Mouse (Mus musculus) MEL (cell line): ENCODE measurements around the gene Ddx28. TPM values are rescaled to one million over a fixed set of nuclear protein-coding genes. Genes with fewer than 3 reads are reported as not detected.

Experiments
- DNase-seq: peaks from one replicate; pipeline ENCODE4 v3.0.0; 2011; ENCODE audit warnings: low read depth, low spot score
- H3K27ac ChIP-seq: 2 replicates; pipeline ENCODE4 v1.5.1; 2012; ENCODE audit warnings: low read depth, mild to moderate bottlenecking, control low read depth, low read length, moderate library complexity; ENCODE audit not compliant: control insufficient read depth
- H3K27me3 ChIP-seq, 2 experiments: fragments of 150-350 bp in 1 of 2; sonication (generic) in 1 of 2; 2 replicates each; pipeline ENCODE4 v1.6.1; 2012; ENCODE audit warnings: low read length in 2 of 2, mild to moderate bottlenecking in 2 of 2, improper control_type of control experiment in 1 of 2, moderate library complexity in 1 of 2; ENCODE audit not compliant: insufficient read depth in 2 of 2, control insufficient read depth in 1 of 2
- H3K36me3 ChIP-seq, 2 experiments: 2 replicates each; pipeline ENCODE4 v1.6.1; 2012 to 2014; ENCODE audit warnings: low read length in 2 of 2, improper control_type of control experiment in 1 of 2, inconsistent platforms in 1 of 2, mild to moderate bottlenecking in 1 of 2; ENCODE audit not compliant: insufficient read depth in 2 of 2, control insufficient read depth in 1 of 2
- H3K4me1 ChIP-seq, 2 experiments: fragments of 150-350 bp in 1 of 2; sonication (generic) in 1 of 2; 2 replicates each; pipeline ENCODE4 v1.6.1; 2012; ENCODE audit warnings: low read length in 2 of 2, improper control_type of control experiment in 1 of 2, mild to moderate bottlenecking in 1 of 2; ENCODE audit not compliant: insufficient read depth in 2 of 2, control insufficient read depth in 1 of 2
- H3K4me3 ChIP-seq, 2 experiments: fragments of 150-350 bp in 1 of 2; sonication (generic) in 1 of 2; 2 replicates each; pipeline ENCODE4 v1.5.1; 2012; ENCODE audit warnings: low read depth in 2 of 2, low read length in 2 of 2, mild to moderate bottlenecking in 2 of 2, moderate library complexity in 2 of 2, control low read depth in 1 of 2, improper control_type of control experiment in 1 of 2; ENCODE audit not compliant: control insufficient read depth in 1 of 2, insufficient read depth in 1 of 2
- H3K79me2 ChIP-seq: 2 replicates; pipeline ENCODE4 v1.6.1; 2012; ENCODE audit warnings: mild to moderate bottlenecking, low read length, moderate library complexity; ENCODE audit not compliant: control insufficient read depth, poor library complexity, insufficient read depth
- H3K9ac ChIP-seq: 2 replicates; pipeline ENCODE4 v1.6.1; 2012; ENCODE audit warnings: low read depth, mild to moderate bottlenecking, control low read depth, low read length, moderate library complexity; ENCODE audit not compliant: control insufficient read depth, poor library complexity, severe bottlenecking
- H3K9me3 ChIP-seq: fragments of 150-350 bp; sonication (generic); replicated peaks from 2 replicates; pipeline ENCODE4 v1.6.1; 2012; ENCODE audit warnings: mild to moderate bottlenecking, low read length, improper control_type of control experiment, moderate library complexity; ENCODE audit not compliant: insufficient read depth
- BHLHE40 ChIP-seq: IDR thresholded peaks from 2 replicates; pipeline ENCODE4 v1.6.1; 2012; ENCODE audit warnings: low read depth, mild to moderate bottlenecking, inconsistent platforms, low read length, improper control_type of control experiment, borderline replicate concordance
- CHD1 ChIP-seq: IDR thresholded peaks from 2 replicates; pipeline ENCODE4 v1.6.1; 2012; ENCODE audit warnings: low read depth, mild to moderate bottlenecking, inconsistent platforms, low read length, improper control_type of control experiment
- CHD2 ChIP-seq: IDR thresholded peaks from 2 replicates; pipeline ENCODE4 v1.6.1; 2011; ENCODE audit warnings: low read length, improper control_type of control experiment
- CTCF ChIP-seq, 3 experiments: IDR thresholded peaks in 2 of 3; conservative IDR thresholded peaks in 1 of 3; 2 replicates each; pipeline ENCODE4 v1.5.1; 2011 to 2012; ENCODE audit warnings: low read length in 3 of 3, low read depth in 2 of 3, mild to moderate bottlenecking in 2 of 3, improper control_type of control experiment in 1 of 3, inconsistent platforms in 1 of 3, mixed read lengths in 1 of 3, moderate library complexity in 1 of 3; ENCODE audit not compliant: control insufficient read depth in 1 of 3, insufficient read depth in 1 of 3, poor library complexity in 1 of 3, severe bottlenecking in 1 of 3
- E2F4 ChIP-seq: IDR thresholded peaks from 2 replicates; pipeline ENCODE4 v1.6.1; 2011; ENCODE audit warnings: low read depth, low read length, improper control_type of control experiment, borderline replicate concordance
- ELF1 ChIP-seq: IDR thresholded peaks from 2 replicates; pipeline ENCODE4 v1.6.1; 2014; ENCODE audit warnings: low read depth, mild to moderate bottlenecking, inconsistent platforms, low read length, improper control_type of control experiment, moderate library complexity
- EP300 ChIP-seq, 2 experiments: IDR thresholded peaks; 2 replicates each; pipeline ENCODE4 v1.6.1; 2011; ENCODE audit warnings: improper control_type of control experiment in 2 of 2, low read length in 2 of 2, low read depth in 1 of 2, mild to moderate bottlenecking in 1 of 2
- ETS1 ChIP-seq: IDR thresholded peaks from 2 replicates; pipeline ENCODE4 v1.6.1; 2012; ENCODE audit warnings: low read depth, mild to moderate bottlenecking, inconsistent platforms, low read length, improper control_type of control experiment, moderate library complexity
- GABPA ChIP-seq: IDR thresholded peaks from 2 replicates; pipeline ENCODE4 v1.6.1; 2012; ENCODE audit warnings: low read depth, mild to moderate bottlenecking, inconsistent platforms, low read length, improper control_type of control experiment, moderate library complexity
- GATA1 ChIP-seq: IDR thresholded peaks from 2 replicates; pipeline ENCODE4 v1.6.1; 2011; ENCODE audit warnings: low read depth, low read length, improper control_type of control experiment
- HCFC1 ChIP-seq: IDR thresholded peaks from 2 replicates; pipeline ENCODE4 v1.6.1; 2012; ENCODE audit warnings: low read depth, mild to moderate bottlenecking, inconsistent platforms, low read length, improper control_type of control experiment, moderate library complexity
- JUND ChIP-seq: IDR thresholded peaks from 2 replicates; pipeline ENCODE4 v1.6.1; 2011; ENCODE audit warnings: low read depth, mild to moderate bottlenecking, improper control_type of control experiment, low read length
- KAT2A ChIP-seq: conservative IDR thresholded peaks from 2 replicates; pipeline ENCODE4 v1.6.1; 2012; ENCODE audit warnings: low read depth, low read length, improper control_type of control experiment, inconsistent platforms
- MAFK ChIP-seq: IDR thresholded peaks from 2 replicates; pipeline ENCODE4 v1.6.1; 2011; ENCODE audit warnings: low read depth, mild to moderate bottlenecking, low read length, improper control_type of control experiment, borderline replicate concordance
- MAX ChIP-seq: IDR thresholded peaks from 2 replicates; pipeline ENCODE4 v1.6.1; 2011; ENCODE audit warnings: low read length, improper control_type of control experiment
- MAZ ChIP-seq: IDR thresholded peaks from 2 replicates; pipeline ENCODE4 v1.6.1; 2012; ENCODE audit warnings: low read depth, mild to moderate bottlenecking, inconsistent platforms, low read length, improper control_type of control experiment
- MXI1 ChIP-seq: IDR thresholded peaks from 2 replicates; pipeline ENCODE4 v1.6.1; 2011; ENCODE audit warnings: mild to moderate bottlenecking, low read depth, low read length, improper control_type of control experiment
- MYB ChIP-seq: IDR thresholded peaks from 2 replicates; pipeline ENCODE4 v1.6.1; 2011; ENCODE audit warnings: mild to moderate bottlenecking, low read depth, low read length, improper control_type of control experiment
- MYC ChIP-seq: IDR thresholded peaks from 2 replicates; pipeline ENCODE4 v1.6.1; 2011; ENCODE audit warnings: low read depth, mild to moderate bottlenecking, low read length, improper control_type of control experiment, moderate library complexity
- NELFE ChIP-seq: IDR thresholded peaks from 2 replicates; pipeline ENCODE4 v1.6.1; 2011; ENCODE audit warnings: low read depth, low read length, improper control_type of control experiment
- NRF1 ChIP-seq: IDR thresholded peaks from 2 replicates; pipeline ENCODE4 v1.6.1; 2014; ENCODE audit warnings: low read depth, mild to moderate bottlenecking, inconsistent platforms, low read length, improper control_type of control experiment, moderate library complexity; ENCODE audit not compliant: poor library complexity, insufficient read depth, severe bottlenecking
- POLR2A ChIP-seq, 2 experiments: IDR thresholded peaks; 2 replicates each; pipeline ENCODE4 v1.6.1; 2011 to 2012; ENCODE audit warnings: low read length in 2 of 2, mild to moderate bottlenecking in 2 of 2, control low read depth in 1 of 2, improper control_type of control experiment in 1 of 2, low read depth in 1 of 2, moderate library complexity in 1 of 2; ENCODE audit not compliant: control insufficient read depth in 1 of 2, insufficient read depth in 1 of 2, poor library complexity in 1 of 2
- POLR2AphosphoS2 ChIP-seq: IDR thresholded peaks from 2 replicates; pipeline ENCODE4 v1.6.1; 2011; ENCODE audit warnings: low read length, improper control_type of control experiment
- POLR2AphosphoS5 ChIP-seq: IDR thresholded peaks from 2 replicates; pipeline ENCODE4 v1.6.1; 2012; ENCODE audit warnings: low read depth, borderline replicate concordance, mild to moderate bottlenecking, inconsistent platforms, low read length, moderate library complexity, mixed read lengths
- RAD21 ChIP-seq: IDR thresholded peaks from 2 replicates; pipeline ENCODE4 v1.6.1; 2011; ENCODE audit warnings: mild to moderate bottlenecking, low read depth, low read length, improper control_type of control experiment
- RCOR1 ChIP-seq: IDR thresholded peaks from 2 replicates; pipeline ENCODE4 v1.6.1; 2012; ENCODE audit warnings: low read depth, mild to moderate bottlenecking, inconsistent platforms, low read length, improper control_type of control experiment
- SMC3 ChIP-seq: IDR thresholded peaks from 2 replicates; pipeline ENCODE4 v1.6.1; 2011; ENCODE audit warnings: low read depth, low read length, improper control_type of control experiment
- TAL1 ChIP-seq: IDR thresholded peaks from 2 replicates; pipeline ENCODE4 v1.6.1; 2012; ENCODE audit warnings: mild to moderate bottlenecking, inconsistent platforms, low read length, moderate library complexity, mixed read lengths
- TCF12 ChIP-seq: IDR thresholded peaks from 2 replicates; pipeline ENCODE4 v1.6.1; 2014; ENCODE audit warnings: low read depth, mild to moderate bottlenecking, inconsistent platforms, low read length, improper control_type of control experiment, moderate library complexity
- UBTF ChIP-seq: IDR thresholded peaks from 2 replicates; pipeline ENCODE4 v1.6.1; 2012; ENCODE audit warnings: low read depth, mild to moderate bottlenecking, inconsistent platforms, low read length, improper control_type of control experiment, moderate library complexity, borderline replicate concordance; ENCODE audit not compliant: insufficient read depth
- USF1 ChIP-seq: IDR thresholded peaks from 2 replicates; pipeline ENCODE4 v1.6.1; 2014; ENCODE audit warnings: low read depth, mild to moderate bottlenecking, inconsistent platforms, low read length, improper control_type of control experiment, moderate library complexity
- USF2 ChIP-seq, 2 experiments: IDR thresholded peaks; 2 replicates each; pipeline ENCODE4 v1.6.1; 2011 to 2012; ENCODE audit warnings: improper control_type of control experiment in 2 of 2, low read length in 2 of 2, borderline replicate concordance in 1 of 2, inconsistent platforms in 1 of 2, low read depth in 1 of 2, mild to moderate bottlenecking in 1 of 2; ENCODE audit not compliant: insufficient read depth in 1 of 2
- ZKSCAN1 ChIP-seq: IDR thresholded peaks from 2 replicates; pipeline ENCODE4 v1.6.1; 2012; ENCODE audit warnings: low read depth, mild to moderate bottlenecking, inconsistent platforms, low read length, improper control_type of control experiment, moderate library complexity
- ZMIZ1 ChIP-seq: IDR thresholded peaks from 2 replicates; pipeline ENCODE4 v1.6.1; 2012; ENCODE audit warnings: low read depth, mild to moderate bottlenecking, inconsistent platforms, low read length, improper control_type of control experiment, moderate library complexity
- ZNF384 ChIP-seq: IDR thresholded peaks from 2 replicates; pipeline ENCODE4 v1.6.1; 2012; ENCODE audit warnings: low read depth, mild to moderate bottlenecking, inconsistent platforms, low read length, improper control_type of control experiment
- polyA plus RNA-seq, 2 experiments: library from polyadenylated mRNA; stranded (reverse) in 1 of 2; unstranded in 1 of 2; fragments of >175 nt in 1 of 2; fragments of >200 nt in 1 of 2; gene quantifications; 2 replicates each; pipeline versions ENCODE4 v1.2.1 to v1.2.4; 2012; ENCODE audit warnings: low replicate concordance in 2 of 2, low read depth in 1 of 2; ENCODE audit not compliant: insufficient read length in 2 of 2, insufficient read depth in 1 of 2, missing spikeins in 1 of 2
- total RNA-seq: library from RNA; depleted of rRNA; stranded (reverse); fragments of 300-350 nt; gene quantifications from 2 replicates; pipeline ENCODE4 v1.2.3, GENCODE M21; 2012

Gene Ddx28
- total and polyA plus RNA-seq, 3 experiments: 21.8 to 29.9 TPM; not detected in 1

DNA sequence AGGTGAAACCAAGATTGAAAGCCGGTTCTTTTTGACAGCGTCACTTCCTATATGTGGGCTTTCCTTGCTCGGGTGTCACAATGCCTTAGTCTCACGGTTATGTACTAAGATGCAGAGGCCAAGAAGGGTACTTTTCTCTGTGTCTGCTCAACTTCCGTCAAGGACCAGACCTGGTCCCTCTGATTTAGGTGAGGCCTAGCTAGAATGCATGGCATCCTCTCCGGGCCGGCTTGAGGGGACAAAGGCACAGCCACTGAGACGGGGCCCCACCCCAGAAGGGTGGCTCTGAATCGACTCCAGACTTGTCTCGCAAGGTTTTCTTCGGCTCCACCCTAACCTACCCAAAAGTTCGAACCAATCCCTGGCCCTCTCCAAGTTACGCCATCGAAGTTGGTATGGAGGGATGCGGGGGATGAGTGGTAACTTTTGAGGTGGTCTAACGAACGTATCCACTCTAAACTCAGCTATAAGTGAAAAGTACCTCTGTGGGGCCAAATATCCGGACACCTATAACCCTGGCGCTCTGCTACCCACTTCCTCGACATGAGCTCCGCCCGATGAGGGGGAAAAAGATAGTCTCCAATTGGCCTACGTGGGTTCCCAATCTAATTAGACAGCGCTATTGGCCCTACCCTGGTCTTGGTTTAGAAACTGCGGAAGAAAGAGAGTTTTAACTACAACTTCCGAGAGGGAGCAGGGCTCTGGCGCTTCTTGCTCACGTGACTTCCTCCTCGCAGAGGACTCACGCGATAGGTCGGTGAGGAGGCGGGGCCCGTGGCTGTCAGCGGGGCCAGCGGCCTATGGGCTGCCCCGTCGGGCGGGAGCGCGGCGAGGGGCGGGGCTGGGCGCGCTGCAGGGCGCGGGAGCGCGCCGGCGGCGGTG, 47.3 kb upstream of the Ddx28 start, which contains the start of gene Nfatc3:
TSS of gene Nfatc3 (plus strand) at position 110 of the 882 bp plus-strand sequence.
- DNase-seq: peak; percentile 99
- H3K9me3 ChIP-seq: no peaks in the 10 kb centered on the region
- no peaks in the 10 kb centered on the region for H3K27me3 ChIP-seq
- H3K4me1 ChIP-seq: peaks cover 8 to 12% of the 10 kb centered on the region in 2 experiments
- peaks cover 37% of the 10 kb centered on the region for H3K79me2 ChIP-seq
- peak within 1 kb of the TSS; percentile 90 to 98 for H3K4me3 ChIP-seq
- peak within 1 kb of the TSS; percentile 92 for H3K9ac ChIP-seq
- H3K36me3 ChIP-seq: peaks cover 0 to 35% of the 10 kb centered on the region in 2 experiments; a peak in 2 of 4 replicates
- peak within 1 kb of the TSS; percentile 84 for H3K27ac ChIP-seq
- TF ChIP-seq ZKSCAN1 (no peak), ZMIZ1 (peak; percentile 43; the same call in 1 of the 2 replicates), KAT2A (peak; percentile 77), POLR2AphosphoS5 (no peak; the same call in 1 of the 2 replicates), NRF1 (no peak), MXI1 (no peak), CHD1 (no peak), POLR2A (IDR thresholded peaks at IDR 0.05; ENCODE audit: control insufficient read depth in 1 of 2, insufficient read depth in 1 of 2, low read depth in 1 of 2, low read length in 2 of 2, poor library complexity in 1 of 2) (peak; percentile 50 to 92; a peak in 3 of 4 replicates), CHD2 (peak; percentile 92), POLR2AphosphoS2 (peak; percentile 69; the same call in 1 of the 2 replicates), NELFE (peak; percentile 69), MAFK (no peak), GATA1 (no peak), SMC3 (no peak), ETS1 (no peak), MAZ (no peak; the same call in 1 of the 2 replicates), E2F4 (no peak), USF1 (peak; percentile 98), MAX (peak; percentile 93), RAD21 (no peak), RCOR1 (no peak), USF2 (IDR thresholded peaks at IDR 0.05; ENCODE audit: borderline replicate concordance in 1 of 2, insufficient read depth in 1 of 2, low read depth in 1 of 2, low read length in 2 of 2) (peak; percentile 80 to 91; a peak in 3 of 4 replicates), HCFC1 (peak; percentile 93), EP300 (IDR thresholded peaks at IDR 0.05; ENCODE audit: low read depth in 1 of 2, low read length in 2 of 2) (no peak), ZNF384 (no peak), TAL1 (no peak), MYC (no peak), MYB (no peak), UBTF (0 out of 2 replicates have a peak, but pooled peaks have one; percentile 67), TCF12 (no peak; the same call in 1 of the 2 replicates), ELF1 (peak; percentile 95), JUND (no peak), CTCF (IDR thresholded peaks at IDR 0.05 in 2 of 3, conservative IDR thresholded peaks at IDR 0.05 in 1 of 3; ENCODE audit: control insufficient read depth in 1 of 3, insufficient read depth in 1 of 3, low read depth in 2 of 3, low read length in 3 of 3, poor library complexity in 1 of 3, severe bottlenecking in 1 of 3) (no peak), GABPA (no peak), BHLHE40 (peak; percentile 89)
